Mouse (Mus musculus) fibroblast of lung, adult 2 months (primary cell): ENCODE measurements around the gene Taf5l.
"Not testable (repeated sequence)": the region's sequence is repeated elsewhere in the genome, so short reads cannot be mapped to it uniquely, and the experiment has no call there.

Source experiments
- DNase-seq: peaks from one replicate; pipeline ENCODE4 v3.0.0-alpha.2; 2011; ENCODE audit warnings: low read depth

Gene Taf5l

GRCm38 (mm10) chr8:124021237-124022227 lies at the start of gene Taf5l, which contains the start of gene Urb2:
Gene Taf5l, minus strand, starts transcription at chr8:124021397.
Gene Urb2, plus strand, starts transcription at chr8:124021508.
- peak; percentile 56 for DNase-seq

DNA sequence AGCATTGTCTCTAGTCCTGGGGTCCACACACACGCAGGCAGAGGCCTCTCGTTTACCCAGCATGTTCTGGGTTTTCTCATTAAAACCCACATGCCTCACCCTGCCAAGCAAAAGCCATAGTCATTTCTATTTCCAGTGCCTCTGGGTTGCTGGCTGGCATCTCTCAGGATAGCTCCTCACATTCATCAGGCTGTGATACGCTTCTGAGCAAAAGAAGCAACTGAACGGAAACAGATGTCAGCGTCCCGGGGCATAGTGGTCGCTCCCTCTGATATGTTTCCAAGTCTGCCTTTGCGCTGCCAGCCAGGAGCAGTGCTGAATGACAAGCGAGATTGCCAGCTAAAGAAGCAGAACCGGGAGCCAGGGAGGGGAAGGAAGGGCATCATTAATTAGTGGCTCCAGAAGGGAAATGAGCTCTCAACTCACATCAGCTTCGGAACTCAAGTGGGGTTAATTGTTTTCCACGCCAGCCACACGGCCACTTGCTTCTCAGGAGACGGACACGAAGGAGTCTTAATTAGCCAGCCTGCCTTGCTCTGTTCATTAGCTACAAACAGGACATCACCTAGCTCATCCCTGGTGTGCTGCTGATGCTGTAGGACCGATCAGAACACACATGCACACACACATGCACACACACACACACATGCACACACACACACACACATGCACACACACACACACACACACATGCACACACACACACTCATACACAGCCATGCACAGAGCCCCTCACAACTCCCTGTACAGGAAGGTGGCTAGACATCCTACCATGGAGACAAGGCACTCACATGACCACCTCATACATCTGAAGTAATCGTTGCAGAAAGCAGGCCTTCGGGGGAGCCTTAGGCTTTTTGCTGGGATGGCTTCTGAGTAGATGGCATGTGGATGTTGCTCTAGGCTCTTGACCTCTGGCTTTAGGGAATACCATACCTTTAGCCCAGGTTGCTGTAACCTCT lies 49.4 kb upstream of the Taf5l start:
- no peak for DNase-seq

GRCm38 (mm10) chr8:124067059-124067750 lies 46.0 kb upstream of the Taf5l start:
- DNase-seq, result peak; percentile 24

DNA sequence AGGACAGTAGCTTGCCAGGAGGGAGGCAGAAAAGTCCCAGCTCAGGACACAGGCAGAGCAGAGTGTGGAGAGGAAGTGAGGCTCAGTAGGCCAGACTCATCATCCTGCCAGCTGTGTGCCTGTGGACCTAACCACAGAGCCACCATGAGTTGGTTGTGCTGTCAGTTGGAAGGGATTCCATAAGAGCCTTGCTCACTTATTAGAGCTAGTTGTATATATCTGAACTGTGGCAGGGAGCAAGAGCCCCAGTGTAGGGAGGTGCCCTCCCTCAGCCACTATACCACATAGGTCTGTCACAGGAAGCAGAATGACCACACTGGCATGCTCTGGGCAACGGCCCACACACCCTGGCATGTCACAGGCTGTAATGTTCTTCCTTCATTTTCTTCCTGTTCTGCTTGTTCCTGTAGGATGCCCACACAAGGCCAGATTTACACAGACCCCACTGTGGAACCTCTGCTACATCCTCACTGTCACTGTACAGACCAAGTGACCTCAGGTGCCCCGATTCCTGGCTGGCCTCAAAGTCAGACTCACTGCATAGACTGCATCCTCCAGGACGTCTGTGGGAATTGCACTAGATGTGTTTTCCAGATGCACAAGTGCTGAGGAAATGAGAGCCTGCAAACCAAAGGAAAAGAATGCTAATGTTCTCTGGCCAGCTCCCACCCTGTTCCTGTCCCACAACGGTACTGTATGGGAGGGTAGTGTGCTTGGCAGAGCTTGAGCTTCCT lies 45.3 kb upstream of the Taf5l start:
- DNase-seq, result peak; percentile 54

DNA sequence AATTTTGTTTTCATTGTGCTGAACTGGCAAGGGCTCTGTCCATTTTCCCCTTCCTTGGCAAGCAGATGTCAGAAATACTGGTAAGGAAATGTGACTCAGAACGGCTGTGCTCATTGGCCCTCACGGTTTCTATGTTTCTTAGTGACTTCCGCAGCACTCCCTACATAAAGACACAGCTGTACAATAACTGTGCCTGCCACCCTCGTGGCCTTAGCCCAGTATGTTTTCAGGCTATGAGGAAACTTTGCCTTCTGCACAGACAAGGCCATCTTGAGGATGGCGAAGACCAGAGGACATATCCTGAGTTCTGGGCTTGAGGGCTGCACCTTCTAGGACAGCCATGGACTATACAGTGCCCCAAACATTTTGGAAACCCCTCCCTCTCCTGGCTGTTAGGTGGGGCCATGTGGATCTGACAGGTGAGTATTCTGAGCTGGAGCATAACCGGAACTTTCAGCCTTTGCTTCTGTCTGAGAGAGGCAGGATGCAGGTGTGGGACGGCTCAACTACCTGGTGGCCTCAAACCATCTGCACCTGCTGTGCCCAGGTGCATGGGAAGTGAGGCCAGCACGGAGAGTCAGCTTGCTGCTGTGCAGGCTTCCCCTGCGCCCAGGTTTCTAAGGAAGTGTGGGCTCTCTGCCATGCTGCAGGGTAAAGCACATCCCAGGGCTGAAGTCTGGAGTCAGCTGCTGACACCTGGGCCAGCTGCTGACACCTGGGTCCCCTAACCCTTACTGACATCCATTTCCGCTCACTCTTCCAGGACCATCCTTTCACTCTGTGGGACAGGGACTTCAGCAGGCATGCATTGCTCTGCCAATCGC lies 35.8 kb upstream of the Taf5l start:
- DNase-seq, result no peak

GRCm38 (mm10) chr8:124052568-124052967 lies 31.4 kb upstream of the Taf5l start:
- DNase-seq, result no peak

- no peak for DNase-seq
Observed at GRCm38 (mm10) chr8:124052110-124052509, 30.9 kb upstream of the Taf5l start.

DNA sequence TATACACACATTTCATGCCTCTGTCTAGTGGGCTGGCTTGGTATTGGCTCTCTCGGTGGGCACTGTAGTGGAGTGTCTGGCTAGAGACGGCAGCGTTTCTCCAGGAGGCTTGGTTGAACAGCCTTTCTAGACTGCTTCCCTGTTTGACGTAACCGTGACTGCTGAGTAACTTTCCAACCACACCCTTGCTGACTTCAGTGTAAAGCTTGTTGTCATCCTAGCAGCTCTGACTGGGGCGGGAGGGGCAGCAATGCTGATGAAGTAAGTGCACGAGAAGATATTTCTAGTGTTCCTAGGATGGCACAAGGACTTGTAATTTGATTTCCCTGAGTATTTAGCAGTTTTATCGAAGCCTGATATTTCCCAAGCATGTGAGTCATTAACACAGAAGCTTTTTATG lies 24.7 kb upstream of the Taf5l start:
- no peak for DNase-seq

DNA sequence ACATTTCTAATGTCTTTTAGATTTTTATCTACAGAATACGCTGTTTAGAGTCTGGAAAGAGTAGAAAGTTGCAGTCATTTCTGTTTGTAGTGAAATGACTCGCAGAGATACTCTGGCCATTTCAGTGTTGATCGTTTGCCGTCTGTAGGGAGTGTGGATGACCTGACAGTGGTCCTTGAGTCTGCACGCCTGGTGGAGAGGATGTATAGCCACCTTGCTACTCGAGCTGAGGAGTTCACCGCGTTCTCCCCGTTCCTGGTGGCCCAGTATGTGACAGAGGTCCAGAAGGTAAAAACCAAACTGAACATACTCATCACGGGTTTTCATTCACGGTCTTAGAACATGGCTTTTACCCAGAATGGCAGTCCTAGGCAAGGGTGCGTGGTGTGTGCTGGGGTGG lies 23.7 kb upstream of the Taf5l start:
- DNase-seq, result no peak

- DNase-seq, result no peak
Observed at GRCm38 (mm10) chr8:124044421-124044820, 23.2 kb upstream of the Taf5l start.

DNA sequence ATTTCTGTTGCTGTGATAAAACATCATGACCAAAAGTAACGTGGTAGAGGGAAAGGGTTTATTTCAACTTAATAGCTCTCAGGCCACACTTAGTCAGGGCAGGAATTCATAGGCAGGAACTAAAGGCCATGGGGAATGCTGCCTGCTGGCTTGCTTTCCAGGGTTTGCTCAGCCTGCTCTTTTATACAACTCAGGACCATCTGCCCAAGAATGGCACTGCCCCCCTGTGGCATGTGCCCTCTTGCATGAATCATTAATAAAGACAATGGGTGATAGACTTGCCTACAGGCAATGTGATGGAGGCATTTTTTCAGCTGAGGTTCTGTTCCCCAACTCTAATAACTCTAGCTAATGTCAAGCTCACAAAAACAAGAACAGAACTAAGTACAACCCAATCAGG lies 21.0 kb upstream of the Taf5l start:
- DNase-seq, result no peak

- DNase-seq, result no peak
Observed at GRCm38 (mm10) chr8:124039351-124039750, 18.2 kb upstream of the Taf5l start.

DNA sequence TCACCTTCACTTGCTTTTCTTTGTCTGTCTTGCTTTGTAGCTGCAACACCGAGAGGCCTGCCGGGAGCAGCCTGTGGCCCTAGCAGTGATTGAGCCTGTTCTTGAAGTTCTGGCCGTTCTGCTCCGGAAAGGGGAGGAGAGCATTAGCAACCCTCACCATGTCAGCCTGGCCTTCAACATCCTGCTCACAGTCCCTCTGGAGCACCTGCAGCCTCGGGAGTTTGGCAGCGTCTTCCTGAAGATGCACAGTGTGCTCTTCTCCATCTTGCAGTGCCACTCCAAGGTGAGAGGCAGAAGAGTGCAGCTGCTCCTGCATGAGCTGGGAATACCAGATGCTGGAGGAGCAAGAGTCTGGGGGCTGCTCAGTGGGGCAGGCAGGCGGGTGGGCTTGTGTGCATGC lies 16.9 kb upstream of the Taf5l start:
- no peak for DNase-seq

GRCm38 (mm10) chr8:124033400-124033799 lies 12.2 kb upstream of the Taf5l start:
- no peak for DNase-seq

DNA sequence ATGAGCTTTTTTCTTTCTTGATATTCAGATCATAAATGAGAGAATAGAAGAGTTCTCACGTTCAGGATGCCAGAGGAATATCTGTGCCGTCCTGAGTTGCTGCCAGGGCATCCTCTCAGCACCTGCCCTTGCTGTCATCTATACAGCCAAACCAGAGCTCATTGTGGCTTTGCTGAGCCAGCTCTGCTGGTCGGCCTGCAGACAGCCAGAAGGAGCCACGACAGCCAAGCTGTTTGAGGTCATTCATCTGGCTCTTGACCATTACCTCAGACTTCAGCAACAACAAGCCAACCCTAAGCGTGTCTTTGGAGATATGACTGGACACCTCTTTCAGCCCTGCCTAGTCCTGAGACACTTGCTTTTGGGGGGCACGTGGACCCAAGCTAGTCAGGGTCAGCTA lies 6.6 kb upstream of the Taf5l start:
- DNase-seq, result no peak

- not testable (repeated sequence) for DNase-seq
Observed at GRCm38 (mm10) chr8:124026265-124026664, 5.1 kb upstream of the Taf5l start.

DNA sequence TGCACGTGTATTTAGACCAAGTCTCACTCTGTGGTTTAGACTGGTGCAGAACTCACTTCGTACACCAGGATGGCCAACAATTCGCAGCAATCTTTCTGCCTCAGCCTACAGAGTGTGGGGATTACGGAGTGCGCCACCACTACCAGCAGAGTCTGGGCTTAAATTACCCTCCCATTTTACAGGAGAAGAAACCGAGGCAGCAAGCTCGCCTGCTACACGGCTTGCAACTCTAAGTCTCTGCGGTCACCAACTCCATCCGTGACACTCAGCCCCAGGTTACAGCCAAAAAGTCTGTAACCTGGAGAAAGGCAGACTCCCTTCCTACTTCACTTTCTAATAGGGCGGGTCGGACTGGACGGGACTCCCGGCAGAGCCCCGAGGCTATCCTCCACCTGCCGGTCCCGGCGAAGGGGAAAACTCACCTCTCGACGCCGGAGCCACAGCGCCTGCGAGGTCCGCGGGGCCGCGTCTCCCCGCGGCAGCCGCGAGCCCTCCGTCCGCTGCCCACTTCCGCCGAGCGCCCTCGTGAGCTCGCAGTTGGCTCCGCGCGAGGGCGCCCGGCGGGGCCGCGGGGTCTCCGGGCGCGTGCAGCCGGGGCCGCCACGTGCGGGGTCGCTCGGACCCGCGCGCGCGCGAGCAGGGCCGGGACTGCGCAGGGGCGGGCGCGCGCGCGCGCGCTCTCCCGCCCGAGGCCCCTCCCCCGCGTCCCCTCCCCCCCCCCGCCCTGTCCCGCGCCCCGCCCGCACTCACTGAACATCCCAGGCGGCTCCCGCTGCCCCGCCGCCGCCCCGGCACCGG lies 559 bp downstream of the Taf5l start:
- DNase-seq, result no peak

- no peak for DNase-seq
Observed at GRCm38 (mm10) chr8:124019782-124020181, 1.4 kb downstream of the Taf5l start.

- DNase-seq, result no peak
Observed at GRCm38 (mm10) chr8:124014751-124015150, 6.4 kb downstream of the Taf5l start.
